Mouse (Mus musculus) left cerebral cortex, adult 2 months (tissue): ENCODE results near the gene Comp. TPM values are rescaled to one million over a fixed set of nuclear protein-coding genes. Genes with fewer than 3 reads are reported as not detected.

Source experiments
- DNase-seq, 2 experiments: peaks; one replicate each; pipeline ENCODE4 v3.0.0; 2021 to 2022; ENCODE audit warnings: low spot score in 2 of 2, mixed read lengths in 1 of 2; ENCODE audit errors: extremely low spot score in 1 of 2
- H3K27ac ChIP-seq: fragments of 200-600 bp; 2 replicates; pipeline ENCODE4 v1.8.1; 2022
- H3K4me3 ChIP-seq: fragments of 200-600 bp; 2 replicates; pipeline ENCODE4 v1.8.1; 2022
- CTCF ChIP-seq: fragments of 200-600 bp; IDR thresholded peaks from 2 replicates; pipeline ENCODE4 v1.8.1; 2022; ENCODE audit warnings: antibody characterized with exemption, mild to moderate bottlenecking, moderate library complexity
- intact Hi-C: fragments of 180-260 bp; cut with DNase I; formaldehyde crosslinking; loops from one replicate; pipeline ENCODE4 v1.15.1; 2025
- total RNA-seq, 2 experiments: library from RNA; stranded (reverse); gene quantifications; 2 replicates each; pipeline ENCODE4 v1.2.3; 2021

Gene Comp
- total RNA-seq, 2 experiments from 2014 or later = 0.32 to 0.33 TPM

DNA sequence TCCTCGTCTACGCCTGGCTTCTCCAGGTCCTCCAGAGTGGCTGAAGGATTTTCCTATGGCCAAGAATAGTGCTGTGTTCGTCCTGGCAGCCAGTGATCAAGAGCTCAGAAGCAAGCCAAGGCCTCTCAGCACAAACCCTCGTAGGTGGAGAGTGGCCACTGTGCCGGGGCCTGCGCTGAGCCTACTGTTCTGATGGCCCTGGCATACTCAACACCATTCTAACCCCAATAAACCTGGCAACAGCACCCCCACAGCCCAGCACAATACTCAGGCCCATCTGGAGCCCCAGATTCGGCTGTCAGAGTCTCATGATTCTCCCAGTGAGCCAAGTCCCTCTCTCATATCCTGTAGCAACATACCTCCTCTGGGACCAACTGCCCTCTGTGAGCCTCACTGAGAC lies 32.7 kb upstream of the Comp start:
- TF ChIP-seq CTCF = no peak
- no peak overlapping the region for H3K4me3 ChIP-seq
- no peak overlapping the region for H3K27ac ChIP-seq
- intact Hi-C loops = no loop called here
- no peak for DNase-seq

DNA sequence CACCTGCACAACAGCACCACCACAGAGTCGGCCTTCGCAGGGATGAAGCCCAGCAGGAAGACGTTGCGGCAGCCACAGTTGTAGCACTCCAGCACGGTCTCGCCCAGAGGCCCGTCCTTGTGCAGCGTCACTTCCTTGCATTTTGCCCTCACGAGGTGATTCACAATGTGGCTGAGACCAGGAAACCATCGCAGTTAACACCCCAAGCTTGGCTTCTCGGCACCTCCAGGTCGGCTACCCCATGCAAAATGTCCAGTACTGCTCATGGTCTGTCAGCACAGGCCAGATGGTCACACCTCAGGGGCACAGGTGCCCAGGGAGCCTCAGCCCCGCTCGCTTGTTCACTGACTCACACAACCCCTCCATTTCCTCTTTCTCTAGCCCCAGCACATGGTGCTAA lies 31.4 kb upstream of the Comp start:
- DNase-seq = no peak
- TF ChIP-seq CTCF = no peak
- Histone ChIP-seq H3K4me3 (no peak overlapping the region), H3K27ac (no peak overlapping the region)
- intact Hi-C loops = no loop called here

DNA sequence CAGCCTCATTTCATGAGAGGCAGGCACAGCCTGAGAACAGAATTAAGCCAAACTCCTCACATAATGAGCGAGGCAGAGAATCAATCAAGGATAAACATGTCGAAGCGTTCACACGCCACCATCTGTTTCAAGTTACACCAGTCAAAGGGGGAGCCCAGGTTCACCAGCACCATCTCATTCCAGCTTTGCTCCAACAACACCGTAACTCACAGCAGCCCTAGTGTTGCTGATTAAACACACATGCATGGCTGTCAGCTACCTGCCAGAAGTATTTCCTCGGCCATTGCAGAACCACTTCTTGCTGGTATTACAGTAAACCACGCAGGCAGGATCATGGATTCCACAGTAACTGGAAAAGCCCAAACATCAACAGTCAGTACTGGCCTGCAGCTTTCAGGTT lies 30.3 kb upstream of the Comp start:
- intact Hi-C loops = no loop called here
- DNase-seq = no peak
- Histone ChIP-seq H3K4me3 (no peak overlapping the region), H3K27ac (no peak overlapping the region)
- no peak for TF ChIP-seq CTCF

DNA sequence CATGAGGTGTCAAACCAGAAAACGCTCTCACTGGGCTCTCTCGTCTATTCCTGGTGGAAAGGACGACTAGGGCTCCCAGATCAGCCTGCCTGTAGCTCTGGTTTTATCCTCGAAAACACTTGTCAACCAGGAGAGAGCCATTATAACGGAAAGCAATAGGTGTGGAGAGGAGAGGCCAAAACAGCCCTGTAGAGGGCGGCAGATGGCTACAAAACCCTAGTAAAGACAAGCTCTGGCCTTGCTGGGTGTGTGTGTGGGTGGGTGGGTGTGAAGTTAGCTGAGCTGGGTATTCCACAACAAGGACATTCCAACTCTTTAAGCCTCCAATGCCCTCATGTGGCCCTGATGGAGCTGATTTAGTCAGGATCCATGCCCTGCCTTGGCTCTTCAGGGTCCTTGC lies 29.7 kb upstream of the Comp start:
- Histone ChIP-seq H3K27ac (no peak overlapping the region), H3K4me3 (no peak overlapping the region)
- intact Hi-C loops = no loop called here
- DNase-seq = no peak
- peak; percentile 59 for TF ChIP-seq CTCF

DNA sequence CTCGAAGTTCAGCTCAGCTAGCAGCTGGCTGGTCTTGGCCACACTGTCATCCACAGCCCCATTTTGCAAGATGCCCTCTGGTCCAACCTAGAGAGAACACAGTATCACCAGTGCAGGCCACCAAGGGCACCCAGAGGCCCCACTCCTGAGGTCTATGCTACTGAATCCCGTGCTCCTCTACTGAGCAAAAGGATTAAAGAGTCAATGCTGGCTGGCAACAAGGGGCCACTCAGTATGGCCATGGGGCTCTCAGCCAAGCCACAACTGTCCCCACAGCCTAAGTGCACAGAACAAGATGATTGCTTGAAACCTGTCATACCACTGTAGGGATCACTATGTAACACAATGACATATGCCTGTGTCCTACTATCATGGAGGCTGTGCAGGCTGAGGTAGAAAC lies 29.1 kb upstream of the Comp start:
- DNase-seq = no peak
- intact Hi-C loops = no loop called here
- TF ChIP-seq CTCF = no peak
- H3K27ac ChIP-seq = no peak overlapping the region
- no peak overlapping the region for H3K4me3 ChIP-seq

DNA sequence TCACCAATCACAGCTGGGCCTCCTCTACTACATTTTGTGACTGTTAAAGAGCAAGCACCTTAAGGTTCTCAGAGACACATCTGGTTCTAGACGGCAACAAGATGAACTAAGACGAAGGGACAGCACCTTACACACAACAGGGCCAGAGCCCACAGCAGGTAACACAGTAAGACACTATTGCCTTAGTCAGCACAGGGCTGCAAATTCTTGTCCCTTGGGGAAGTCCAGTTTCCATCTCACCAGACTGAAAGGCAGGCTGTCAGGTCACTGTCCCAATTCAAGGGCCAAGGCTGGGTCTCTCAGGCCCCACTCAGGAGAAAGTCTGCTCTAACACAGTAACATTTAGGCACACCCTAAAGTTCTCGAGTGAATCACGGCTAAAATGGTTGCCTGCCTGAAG lies 25.9 kb upstream of the Comp start:
- Histone ChIP-seq H3K4me3 (no peak overlapping the region), H3K27ac (no peak overlapping the region)
- DNase-seq = no peak
- no peak for TF ChIP-seq CTCF
- intact Hi-C loops = no loop called here

DNA sequence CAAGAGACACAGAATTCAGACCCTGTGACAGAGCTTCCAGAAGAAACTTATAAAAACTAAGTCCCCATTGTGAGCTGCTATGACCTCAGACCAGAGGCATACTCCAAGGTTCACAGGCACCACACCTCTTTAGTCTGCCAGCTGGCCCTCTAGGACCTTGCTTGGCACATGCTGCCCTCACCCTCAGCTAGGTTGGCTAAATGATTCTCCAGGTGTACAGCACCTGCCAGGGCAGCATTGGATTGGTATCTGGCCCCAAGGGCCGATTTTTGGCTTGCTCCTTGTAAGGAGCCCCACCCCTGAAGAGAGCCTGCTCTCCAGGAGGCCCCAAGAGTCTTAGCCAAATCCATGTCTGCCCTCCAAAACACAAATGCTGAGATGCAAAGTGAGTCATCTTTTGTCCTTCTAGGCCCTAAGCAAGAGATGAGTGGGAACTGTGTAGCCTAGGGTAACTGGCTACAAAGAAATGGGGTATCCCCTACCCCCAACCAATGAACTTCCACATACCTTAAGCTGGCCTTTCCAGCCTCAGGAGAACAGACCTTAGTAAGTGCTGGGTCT lies 25.4 kb upstream of the Comp start:
- Histone ChIP-seq H3K4me3 (no peak overlapping the region), H3K27ac (no peak overlapping the region)
- intact Hi-C loops = no loop called here
- TF ChIP-seq CTCF = no peak
- DNase-seq = no peak

DNA sequence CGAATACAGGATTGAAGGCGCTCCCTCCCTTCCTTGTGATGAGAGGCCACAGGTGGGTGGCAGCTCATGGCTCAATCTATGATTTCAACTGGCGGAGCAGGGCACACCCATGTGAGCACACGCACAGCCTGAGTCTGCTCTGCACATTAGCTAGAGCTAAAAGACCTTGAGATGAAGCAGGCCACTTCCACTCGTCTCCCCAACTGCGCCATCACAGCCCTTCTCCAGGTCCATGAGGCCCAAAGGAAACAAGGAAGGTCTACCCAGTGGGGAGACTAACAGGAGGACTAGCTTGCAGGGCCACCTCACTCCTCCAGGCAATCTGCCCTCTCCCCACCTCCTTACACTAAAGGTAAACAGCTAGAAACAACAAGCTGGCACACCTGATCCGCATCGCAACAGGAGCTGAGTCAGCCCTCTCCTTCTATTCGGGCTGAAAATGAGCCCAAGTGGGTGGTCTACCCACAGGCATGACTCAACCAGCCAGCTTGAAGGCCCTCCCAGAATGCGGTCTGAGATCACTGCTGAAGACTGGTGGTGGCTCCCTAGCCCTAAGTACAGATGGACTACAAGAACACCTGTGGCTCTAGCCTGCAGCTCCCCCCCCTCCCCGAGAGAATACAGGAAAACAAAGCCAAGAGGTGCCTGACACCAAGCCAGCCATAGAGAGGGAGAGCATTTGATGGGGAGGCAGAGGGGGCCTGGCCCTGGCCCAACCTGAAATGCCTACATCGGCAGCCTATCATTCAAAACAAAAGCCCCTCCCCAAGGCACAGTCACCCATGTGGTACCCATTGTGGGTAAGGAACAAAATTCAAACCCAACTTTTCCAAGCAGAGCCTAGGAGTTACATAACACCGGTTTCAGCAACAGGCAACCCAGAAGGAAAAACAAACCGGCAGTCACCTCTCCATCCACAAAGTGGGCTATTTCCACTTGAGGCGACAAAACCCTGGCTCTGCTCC lies 22.0 kb upstream of the Comp start:
- Histone ChIP-seq H3K4me3 (peak overlapping the region; percentile 87), H3K27ac (peak overlapping the region; percentile 82)
- no peak for TF ChIP-seq CTCF
- intact Hi-C loops = loop anchor here (5.0 to 10.0 kb wide), 2 partner anchors 66 to 153 kb away; partner anchors contain the start of gene Rex1bd
- peak in 1 of 2 experiments; percentile 59 for DNase-seq

DNA sequence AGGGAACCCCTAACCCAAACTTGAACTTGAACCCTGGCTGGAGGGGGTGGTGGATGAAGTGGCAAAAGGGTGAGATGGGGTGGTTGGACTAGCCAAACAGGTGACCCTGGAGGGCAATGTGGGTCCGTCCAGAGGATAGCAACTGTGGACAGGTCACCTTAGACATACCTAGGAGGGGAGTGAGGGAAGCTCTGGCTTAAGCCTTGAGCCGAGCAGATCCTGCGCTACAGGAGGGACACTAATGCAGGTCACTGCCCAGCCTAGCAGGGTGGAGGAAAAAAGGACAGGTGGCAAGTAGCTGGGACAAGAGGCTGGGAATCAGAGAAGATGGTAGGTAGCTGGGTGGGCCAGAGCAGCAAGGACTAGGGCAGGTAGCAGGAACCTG lies 21.4 kb upstream of the Comp start:
- intact Hi-C loops = loop anchor here (5.0 to 10.0 kb wide), 2 partner anchors 65 to 153 kb away; partner anchors contain the start of gene Rex1bd
- peak overlapping the region; percentile 87 for H3K4me3 ChIP-seq
- TF ChIP-seq CTCF = no peak
- peak overlapping the region; percentile 82 for H3K27ac ChIP-seq
- DNase-seq = no peak

DNA sequence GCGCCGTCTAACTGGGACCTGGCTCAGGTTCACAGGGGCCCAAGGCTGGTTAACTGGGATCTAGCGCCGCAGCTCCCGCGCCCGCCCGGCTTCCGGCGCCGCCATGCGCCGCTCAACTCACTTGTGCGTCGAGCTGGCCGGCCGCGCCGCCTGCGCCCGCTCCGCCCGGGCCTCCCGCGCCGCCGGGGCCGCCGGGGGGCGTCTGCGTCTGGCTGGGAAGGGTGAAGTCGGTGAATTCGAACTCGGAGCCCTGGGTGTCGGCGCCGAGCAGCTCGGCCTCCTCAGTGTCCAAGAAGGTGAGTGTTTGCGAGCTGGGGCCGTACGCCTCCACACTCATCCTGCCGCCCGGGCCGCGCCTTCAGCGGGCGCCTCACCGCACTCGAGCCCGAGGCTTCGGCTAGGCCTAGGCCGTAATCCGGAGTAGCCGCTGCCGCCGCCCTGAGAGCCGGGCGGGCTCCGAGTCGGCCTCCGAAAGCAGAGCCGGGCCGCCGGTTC lies 20.7 kb upstream of the Comp start:
- Histone ChIP-seq H3K4me3 (peak overlapping the region; percentile 87), H3K27ac (peak overlapping the region; percentile 82)
- peak in 1 of 2 experiments; percentile 57 for DNase-seq
- TF ChIP-seq CTCF = no peak
- intact Hi-C loops = loop anchor here (5.0 to 10.0 kb wide), 2 partner anchors 65 to 152 kb away; partner anchors contain the start of gene Rex1bd

DNA sequence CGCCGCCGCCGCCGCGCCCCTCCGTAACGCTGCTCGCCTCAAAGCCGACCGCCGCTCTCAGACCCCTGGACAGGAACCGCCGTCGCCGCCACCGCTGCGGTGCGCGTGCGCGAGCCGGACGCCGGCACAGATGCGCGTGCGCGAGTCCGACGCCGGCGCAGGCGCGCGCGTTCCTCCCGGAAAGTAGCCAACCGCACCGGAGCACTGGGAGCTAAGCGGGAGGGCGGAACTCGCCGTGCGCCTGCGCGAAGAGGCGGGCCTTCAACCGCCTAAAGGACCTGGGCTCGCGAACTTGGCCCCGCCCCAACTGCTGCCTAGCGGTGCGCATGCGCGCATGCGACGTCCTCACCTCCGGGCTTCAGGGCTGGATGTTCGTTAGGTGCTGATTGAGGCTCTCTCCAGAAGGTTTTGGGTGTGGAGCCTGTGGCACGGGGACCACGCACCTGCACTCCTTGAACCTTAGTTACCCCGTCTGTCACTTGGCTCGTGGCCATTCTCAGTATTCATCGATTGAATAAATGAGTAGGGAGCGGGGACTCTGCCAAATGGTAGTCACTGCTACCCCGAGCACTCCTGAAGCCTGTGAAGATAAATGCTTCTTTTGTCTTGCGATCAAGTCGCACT lies 20.1 kb upstream of the Comp start, which contains the start of gene Upf1:
TSS of gene Upf1 (minus strand) at position 85 of the 624 bp plus-strand sequence.
- TF ChIP-seq CTCF = no peak
- peak; percentile 100 for DNase-seq
- Histone ChIP-seq H3K4me3 (peak within 1 kb of the TSS; percentile 87), H3K27ac (peak within 1 kb of the TSS; percentile 90)
- intact Hi-C loops = loop anchor here (5.0 to 10.0 kb wide), 2 partner anchors 64 to 151 kb away; partner anchors contain the start of gene Rex1bd
